8 mouse cellular contexts compared by ENCODE assay signal in genomic region chr13:109548263-109548662, GRCm38 (mm10).
DNase-seq lines count a peak whose midpoint lies in the region; ATAC-seq and TF ChIP-seq lines count a peak whose summit lies in the region.
"Had no signal": no experiment of that assay in that cellular context is flagged by ENCODE, and none has a peak within 500 bp of the region (broad histone marks: within the 10 kb centered on the region; RNA-seq: fewer than 3 reads in every experiment).

No protein-coding gene starts in this region.

- no peaks in the 10 kb centered on the region for H3K4me1 ChIP-seq in hindbrain, postnatal 0 days (ENCODE audit: insufficient read depth, low read length)
- H3K4me1 ChIP-seq in hindbrain, embryonic 14.5 days (replicated peaks; ENCODE audit: control insufficient read depth, insufficient read depth, low read length) = no peaks in the 10 kb centered on the region
- H3K4me1 ChIP-seq in thymus, adult 2 months (replicated peaks; ENCODE audit: control insufficient read depth, insufficient read depth, low read length) = peaks cover 9% of the 10 kb centered on the region
- no peaks in the 10 kb centered on the region for H3K4me1 ChIP-seq in stomach, postnatal 0 days (replicated peaks; ENCODE audit: control insufficient read depth, insufficient read depth)

- H3K9me3 ChIP-seq in hindbrain, postnatal 0 days (ENCODE audit: low read length) = no peaks in the 10 kb centered on the region
- H3K9me3 ChIP-seq in hindbrain, embryonic 14.5 days (ENCODE audit: control insufficient read depth, low read length) = no peaks in the 10 kb centered on the region
- no peaks in the 10 kb centered on the region for H3K9me3 ChIP-seq in stomach, postnatal 0 days (ENCODE audit: control insufficient read depth, low read length)
- H3K9me3 ChIP-seq: hindbrain, embryonic 13.5 days had no signal

- DNase-seq in hindbrain, postnatal 0 days (ENCODE audit: low spot score) = peak; percentile 51
- DNase-seq in hindbrain, embryonic 14.5 days (ENCODE audit: low spot score) = no peak
- DNase-seq in thymus, adult 2 months = peak; percentile 9
- no peak for DNase-seq in thymus, adult 18-20 months
- DNase-seq in ZHBTc4 (ENCODE audit: low read depth, low spot score) = peak; percentile 54
- no peak for DNase-seq in stomach, postnatal 0 days (ENCODE audit: low spot score)
- no peak for DNase-seq in urinary bladder, adult 18-20 months (ENCODE audit: low spot score in 2 of 2)

- ATAC-seq in hindbrain, postnatal 0 days = no peak
- no peak for ATAC-seq in hindbrain, embryonic 14.5 days (ENCODE audit: low FRiP score)
- ATAC-seq in stomach, postnatal 0 days (ENCODE audit: low FRiP score, low TSS enrichment) = no peak

- H3K27me3 ChIP-seq in hindbrain, postnatal 0 days (ENCODE audit: insufficient read depth, low read length) = no peaks in the 10 kb centered on the region
- no peaks in the 10 kb centered on the region for H3K27me3 ChIP-seq in hindbrain, embryonic 14.5 days (ENCODE audit: control insufficient read depth, insufficient read depth, low read length)
- no peaks in the 10 kb centered on the region for H3K27me3 ChIP-seq in thymus, adult 2 months (ENCODE audit: control insufficient read depth, insufficient read depth, low read length)
- no peaks in the 10 kb centered on the region for H3K27me3 ChIP-seq in stomach, postnatal 0 days (ENCODE audit: control insufficient read depth, insufficient read depth, low read length)
- H3K27me3 ChIP-seq: hindbrain, embryonic 13.5 days had no signal

- TF ChIP-seq POLR2A in thymus, adult 2 months (IDR thresholded peaks at IDR 0.05; ENCODE audit: control insufficient read depth, extremely low read depth, insufficient read depth, low read length, poor library complexity) = no peak

- 70% methylated on average over 5 of the region's 5 CpGs for WGBS in hindbrain, postnatal 0 days
- 69% methylated on average over 5 of the region's 5 CpGs for WGBS in hindbrain, embryonic 14.5 days
- WGBS in thymus, adult 2 months = 79% methylated on average over 5 of the region's 5 CpGs
- 69% methylated on average over 5 of the region's 5 CpGs for WGBS in stomach, postnatal 0 days

- no peak for TF ChIP-seq EP300 in stomach, postnatal 0 days (optimal IDR thresholded peaks at IDR 0.05)

- no peak overlapping the region for H3K27ac ChIP-seq in hindbrain, postnatal 0 days
- H3K27ac ChIP-seq in hindbrain, embryonic 14.5 days = no peak overlapping the region
- no peak overlapping the region for H3K27ac ChIP-seq in thymus, adult 2 months (ENCODE audit: control insufficient read depth, insufficient read depth, low read length)
- H3K27ac ChIP-seq in stomach, postnatal 0 days (replicated peaks) = no peak overlapping the region

- peak; percentile 53 for TF ChIP-seq CTCF in hindbrain, postnatal 0 days (IDR thresholded peaks at IDR 0.05; ENCODE audit: low read depth)
- no peak for TF ChIP-seq CTCF in thymus, adult 2 months (IDR thresholded peaks at IDR 0.05; ENCODE audit: borderline replicate concordance, control insufficient read depth, extremely low read depth, insufficient read depth, low read length, poor library complexity)
- TF ChIP-seq CTCF in stomach, postnatal 0 days (IDR thresholded peaks at IDR 0.05; ENCODE audit: low read depth) = peak; percentile 62

- H3K36me3 ChIP-seq in hindbrain, postnatal 0 days (ENCODE audit: insufficient read depth, low read length) = no peaks in the 10 kb centered on the region
- no peaks in the 10 kb centered on the region for H3K36me3 ChIP-seq in hindbrain, embryonic 14.5 days (replicated peaks; ENCODE audit: control insufficient read depth, insufficient read depth)
- no peaks in the 10 kb centered on the region for H3K36me3 ChIP-seq in thymus, adult 2 months (ENCODE audit: control insufficient read depth, insufficient read depth, low read length)
- no peaks in the 10 kb centered on the region for H3K36me3 ChIP-seq in stomach, postnatal 0 days (ENCODE audit: control insufficient read depth, insufficient read depth, low read length)
- H3K36me3 ChIP-seq: hindbrain, embryonic 13.5 days had no signal

- no peak overlapping the region for H3K4me2 ChIP-seq in hindbrain, postnatal 0 days (ENCODE audit: low read depth, low read length)
- H3K4me2 ChIP-seq in hindbrain, embryonic 14.5 days (replicated peaks) = no peak overlapping the region
- no peak overlapping the region for H3K4me2 ChIP-seq in stomach, postnatal 0 days (replicated peaks; ENCODE audit: low read depth)
- H3K4me2 ChIP-seq: hindbrain, embryonic 13.5 days had no signal

- H3K9ac ChIP-seq in hindbrain, postnatal 0 days (replicated peaks; ENCODE audit: low read length) = no peak overlapping the region
- H3K9ac ChIP-seq in hindbrain, embryonic 14.5 days = no peak overlapping the region
- H3K9ac ChIP-seq in stomach, postnatal 0 days (ENCODE audit: low read length) = no peak overlapping the region
- H3K9ac ChIP-seq: hindbrain, embryonic 13.5 days had no signal

- no peak overlapping the region for H3K4me3 ChIP-seq in hindbrain, postnatal 0 days (ENCODE audit: low read length)
- no peak overlapping the region for H3K4me3 ChIP-seq in hindbrain, embryonic 14.5 days (replicated peaks; ENCODE audit: low read length)
- no peak overlapping the region for H3K4me3 ChIP-seq in thymus, adult 2 months (ENCODE audit: control insufficient read depth, insufficient read depth, low read length)
- no peak overlapping the region for H3K4me3 ChIP-seq in stomach, postnatal 0 days (ENCODE audit: low read depth, low read length)
- H3K4me3 ChIP-seq: hindbrain, embryonic 13.5 days had no signal

Comparison
In these comparisons a context has a peak if more than half of its experiments do, and no peak if none do; other contexts are left out.
1. DNase-seq: peak in hindbrain, postnatal 0 days (single experiment), thymus, adult 2 months (single experiment) and ZHBTc4 (single experiment); none in hindbrain, embryonic 14.5 days (single experiment), thymus, adult 18-20 months (0 of 2), stomach, postnatal 0 days (single experiment) and urinary bladder, adult 18-20 months (0 of 2).